Mouse (Mus musculus) hindbrain, postnatal 0 days (tissue): ENCODE measurements around the gene Akr1a1. TPM values are rescaled to one million over a fixed set of nuclear protein-coding genes. Genes with fewer than 3 reads are reported as not detected.
"Not testable (repeated sequence)": the region's sequence is repeated elsewhere in the genome, so short reads cannot be mapped to it uniquely, and the experiment has no call there.

Experiments
- ATAC-seq: fragments of 200-750 bp; cut with Nextera tagmentation; 2 replicates; pipeline ENCODE4 v1.8.0; 2017; ENCODE audit warnings: mild to moderate bottlenecking, moderate TSS enrichment, moderate library complexity
- DNase-seq: peaks from one replicate; pipeline ENCODE4 v3.0.0-alpha.2; 2015; ENCODE audit warnings: low spot score
- H3K27ac ChIP-seq: fragments of 300-500 bp; sonication (generic); 2 replicates; pipeline ENCODE4 v1.5.1; 2014; ENCODE audit warnings: mild to moderate bottlenecking
- H3K27me3 ChIP-seq: fragments of 300-500 bp; sonication (generic); 2 replicates; pipeline ENCODE4 v1.6.1; 2014; ENCODE audit warnings: low read length, mixed read lengths; ENCODE audit not compliant: insufficient read depth
- H3K36me3 ChIP-seq: fragments of 300-500 bp; sonication (generic); 2 replicates; pipeline ENCODE4 v1.6.1; 2014; ENCODE audit warnings: low read length, mixed read lengths; ENCODE audit not compliant: insufficient read depth
- H3K4me1 ChIP-seq: fragments of 300-500 bp; sonication (generic); 2 replicates; pipeline ENCODE4 v1.6.1; 2014; ENCODE audit warnings: antibody characterized with exemption, low read length, mixed read lengths; ENCODE audit not compliant: insufficient read depth
- H3K4me2 ChIP-seq: fragments of 300-500 bp; sonication (generic); 2 replicates; pipeline ENCODE4 v1.6.1; 2014; ENCODE audit warnings: low read depth, mild to moderate bottlenecking, low read length, moderate library complexity, mixed read lengths
- H3K4me3 ChIP-seq: fragments of 300-500 bp; sonication (generic); 2 replicates; pipeline ENCODE4 v1.5.1; 2014; ENCODE audit warnings: low read length
- H3K9ac ChIP-seq: fragments of 300-500 bp; sonication (generic); replicated peaks from 2 replicates; pipeline ENCODE4 v1.6.1; 2014; ENCODE audit warnings: mild to moderate bottlenecking, low read length, moderate library complexity, mixed read lengths
- H3K9me3 ChIP-seq: fragments of 300-500 bp; sonication (generic); 2 replicates; pipeline ENCODE4 v1.6.1; 2016; ENCODE audit warnings: low read length, mixed read lengths
- CTCF ChIP-seq: IDR thresholded peaks from 2 replicates; pipeline ENCODE4 v1.5.1; 2016; ENCODE audit warnings: antibody characterized with exemption, control low read depth, low read depth
- WGBS: fragments of 180-500 bp; shearing (Covaris S2); extraction: QIAGEN DNeasy Blood & Tissue Kit; methylation state at CpG from one replicate; pipeline ENCODE4 v1.1.7; 2014; 5-methylcytosine and 5-hydroxymethylcytosine counted together
- polyA plus RNA-seq: library from polyadenylated mRNA; unstranded; fragments of >200 nt; fragmentation: Nextera tagmentation; extraction: Ambion mirVana; gene quantifications from 2 replicates; pipeline ENCODE4 v1.2.1, GENCODE M21; 2015
- total RNA-seq: library from RNA; depleted of rRNA; stranded (reverse); fragments of >200 nt; gene quantifications from 2 replicates; pipeline ENCODE4 v1.2.3, GENCODE M21; 2014

Gene Akr1a1
- total and polyA plus RNA-seq, 2 experiments from 2014 or later, result 571 to 790 TPM

GRCm38 (mm10) chr4:116687041-116687440 lies 35.6 kb upstream of the Akr1a1 start:
- Histone ChIP-seq H3K4me3 (peak overlapping the region; percentile 67), H3K27ac (0 out of 2 replicates have a peak overlapping the region, but pooled peaks have one; percentile 6), H3K9me3 (no peaks in the 10 kb centered on the region), H3K4me2 (peak overlapping the region; percentile 63), H3K36me3 (peaks cover 17% of the 10 kb centered on the region; the same call in 1 of the 2 replicates), H3K27me3 (no peaks in the 10 kb centered on the region), H3K4me1 (0 out of 2 replicates have a peak, but pooled peaks cover 3% of the 10 kb centered on the region), H3K9ac (peak overlapping the region; percentile 31)
- DNase-seq (no peak), ATAC-seq (no peak)
- WGBS, result 10% methylated on average over 1 of the region's 1 CpGs
- TF ChIP-seq CTCF, result no peak

DNA sequence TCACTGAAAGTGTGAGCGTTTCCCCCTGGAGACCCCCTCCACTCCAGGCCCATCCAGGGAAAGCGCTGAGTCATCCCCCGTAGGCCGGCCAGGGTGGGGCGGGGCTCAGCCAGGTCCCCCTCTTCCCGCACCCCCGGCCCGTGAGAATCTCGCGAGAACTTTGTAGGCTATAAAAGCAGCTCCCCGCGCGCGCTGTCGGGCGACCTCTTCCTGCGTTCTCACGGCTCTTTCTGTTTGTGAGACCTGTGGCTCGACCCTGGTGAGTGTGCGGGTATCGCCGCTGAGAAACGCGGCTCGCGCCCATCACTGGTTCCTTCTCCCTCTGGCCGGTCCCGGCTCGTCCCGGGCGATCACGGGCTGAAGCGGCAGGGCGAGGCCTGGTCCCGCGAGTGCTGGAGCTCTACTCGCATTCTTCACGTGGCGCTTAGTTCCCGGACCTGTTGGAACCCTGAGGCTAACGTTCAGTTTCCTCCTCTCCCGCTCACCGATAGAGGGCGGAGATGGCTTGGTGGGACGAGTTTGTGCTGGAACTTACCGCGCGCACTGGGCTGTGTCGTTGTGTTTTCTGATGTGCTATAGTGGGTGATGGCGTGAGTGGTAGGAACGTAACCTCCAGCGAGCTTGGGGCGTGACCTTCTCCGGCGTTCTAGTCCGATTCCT lies 34.1 kb upstream of the Akr1a1 start, which contains the start of gene Prdx1:
Gene Prdx1, plus strand, starts transcription at position 143 of the 660 bp plus-strand sequence.
- peak within 1 kb of the TSS; percentile 63 for H3K4me2 ChIP-seq
- H3K4me1 ChIP-seq, result 0 out of 2 replicates have a peak, but pooled peaks cover 3% of the 10 kb centered on the region
- DNase-seq (peak; percentile 94), ATAC-seq (peak; percentile 98)
- no peaks in the 10 kb centered on the region for H3K27me3 ChIP-seq
- peak; percentile 91 for TF ChIP-seq CTCF
- peak within 1 kb of the TSS; percentile 93 for H3K27ac ChIP-seq
- H3K9me3 ChIP-seq, result no peaks in the 10 kb centered on the region
- peak within 1 kb of the TSS; percentile 67 for H3K4me3 ChIP-seq
- under 1% methylated on average over 53 of the region's 56 CpGs for WGBS
- peak within 1 kb of the TSS; percentile 72 for H3K9ac ChIP-seq
- peaks cover 13% of the 10 kb centered on the region; the same call in 1 of the 2 replicates for H3K36me3 ChIP-seq

- peak overlapping the region; percentile 67 for H3K4me3 ChIP-seq
- H3K9me3 ChIP-seq, result no peaks in the 10 kb centered on the region
- no peak overlapping the region for H3K9ac ChIP-seq
- H3K4me2 ChIP-seq, result peak overlapping the region; percentile 63; the same call in 1 of the 2 replicates
- ATAC-seq (no peak), DNase-seq (no peak)
- peaks cover 13% of the 10 kb centered on the region; the same call in 1 of the 2 replicates for H3K36me3 ChIP-seq
- H3K4me1 ChIP-seq, result 0 out of 2 replicates have a peak, but pooled peaks cover 3% of the 10 kb centered on the region
- no peaks in the 10 kb centered on the region for H3K27me3 ChIP-seq
- 76% methylated on average over 2 of the region's 2 CpGs for WGBS
- no peak for TF ChIP-seq CTCF
- H3K27ac ChIP-seq, result peak overlapping the region; percentile 93
Observed at GRCm38 (mm10) chr4:116684665-116685064, 33.2 kb upstream of the Akr1a1 start.

DNA sequence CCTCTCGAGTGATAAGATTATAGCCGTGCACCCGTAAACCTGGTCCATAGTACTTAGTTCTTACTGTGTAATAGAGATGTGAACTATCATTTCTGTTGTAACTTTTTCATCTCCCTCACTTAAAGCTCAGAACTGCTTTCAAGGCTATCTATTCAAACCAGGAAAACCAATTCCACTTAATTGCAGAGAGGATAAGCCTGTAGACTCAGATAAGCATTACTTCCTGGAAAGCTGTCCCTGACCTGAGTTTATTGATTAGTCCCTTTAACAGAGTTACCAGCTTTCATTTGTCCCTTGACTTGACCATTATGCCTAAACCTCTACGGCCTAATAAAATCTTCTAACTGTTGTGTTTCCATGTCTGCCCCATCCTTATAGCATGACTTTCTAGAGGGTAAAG lies 32.5 kb upstream of the Akr1a1 start:
- ATAC-seq, result no peak
- Histone ChIP-seq H3K4me1 (0 out of 2 replicates have a peak, but pooled peaks cover 3% of the 10 kb centered on the region), H3K27me3 (no peaks in the 10 kb centered on the region), H3K9me3 (no peaks in the 10 kb centered on the region), H3K27ac (no peak overlapping the region), H3K4me3 (no peak overlapping the region), H3K36me3 (0 out of 2 replicates have a peak, but pooled peaks cover 6% of the 10 kb centered on the region), H3K4me2 (no peak overlapping the region), H3K9ac (no peak overlapping the region)
- WGBS, result 93% methylated on average over 4 of the region's 4 CpGs
- no peak for DNase-seq
- no peak for TF ChIP-seq CTCF

GRCm38 (mm10) chr4:116680521-116680920 lies 29.0 kb upstream of the Akr1a1 start:
- not testable (repeated sequence) for H3K9ac ChIP-seq, H3K27me3 ChIP-seq, H3K27ac ChIP-seq, H3K36me3 ChIP-seq, H3K4me1 ChIP-seq, ATAC-seq, H3K9me3 ChIP-seq, DNase-seq, H3K4me2 ChIP-seq, H3K4me3 ChIP-seq
- 89% methylated on average over 4 of the region's 4 CpGs for WGBS

- Histone ChIP-seq H3K4me1 (no peaks in the 10 kb centered on the region), H3K36me3 (no peaks in the 10 kb centered on the region), H3K27me3 (no peaks in the 10 kb centered on the region), H3K9me3 (no peaks in the 10 kb centered on the region), H3K9ac (no peak overlapping the region), H3K27ac (no peak overlapping the region), H3K4me3 (no peak overlapping the region), H3K4me2 (no peak overlapping the region)
- 66% methylated on average over 5 of the region's 5 CpGs for WGBS
- DNase-seq, result no peak
- ATAC-seq, result no peak
- TF ChIP-seq CTCF, result no peak
Observed at GRCm38 (mm10) chr4:116679141-116679540, 27.7 kb upstream of the Akr1a1 start.

DNA sequence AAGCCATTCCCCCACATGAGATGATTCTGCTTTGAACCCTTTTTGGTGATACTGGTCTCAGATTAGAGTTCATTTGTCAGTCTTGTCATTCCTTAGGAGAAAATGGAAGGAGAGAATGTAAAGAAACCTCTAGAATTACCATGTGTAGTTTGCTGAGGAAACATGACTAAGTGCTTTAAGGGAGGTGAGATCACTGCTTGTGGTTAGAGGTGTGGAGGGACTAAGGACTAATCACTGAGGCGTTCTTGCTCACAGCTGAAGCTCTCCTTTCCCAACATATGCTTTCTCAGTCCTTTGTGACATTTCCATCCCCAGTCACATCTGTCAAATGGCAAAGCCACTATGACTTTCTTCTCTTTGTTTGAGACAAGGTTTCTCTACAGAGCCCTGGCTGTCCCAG lies 26.3 kb upstream of the Akr1a1 start:
- TF ChIP-seq CTCF, result no peak
- Histone ChIP-seq H3K36me3 (no peaks in the 10 kb centered on the region), H3K9me3 (no peaks in the 10 kb centered on the region), H3K4me2 (no peak overlapping the region), H3K27ac (no peak overlapping the region), H3K4me1 (no peaks in the 10 kb centered on the region), H3K9ac (no peak overlapping the region), H3K27me3 (no peaks in the 10 kb centered on the region), H3K4me3 (no peak overlapping the region)
- ATAC-seq, result no peak
- 81% methylated on average over 1 of the region's 1 CpGs for WGBS
- DNase-seq, result no peak
